9 mouse cellular contexts compared by ENCODE assay signal in the genomic region with DNA sequence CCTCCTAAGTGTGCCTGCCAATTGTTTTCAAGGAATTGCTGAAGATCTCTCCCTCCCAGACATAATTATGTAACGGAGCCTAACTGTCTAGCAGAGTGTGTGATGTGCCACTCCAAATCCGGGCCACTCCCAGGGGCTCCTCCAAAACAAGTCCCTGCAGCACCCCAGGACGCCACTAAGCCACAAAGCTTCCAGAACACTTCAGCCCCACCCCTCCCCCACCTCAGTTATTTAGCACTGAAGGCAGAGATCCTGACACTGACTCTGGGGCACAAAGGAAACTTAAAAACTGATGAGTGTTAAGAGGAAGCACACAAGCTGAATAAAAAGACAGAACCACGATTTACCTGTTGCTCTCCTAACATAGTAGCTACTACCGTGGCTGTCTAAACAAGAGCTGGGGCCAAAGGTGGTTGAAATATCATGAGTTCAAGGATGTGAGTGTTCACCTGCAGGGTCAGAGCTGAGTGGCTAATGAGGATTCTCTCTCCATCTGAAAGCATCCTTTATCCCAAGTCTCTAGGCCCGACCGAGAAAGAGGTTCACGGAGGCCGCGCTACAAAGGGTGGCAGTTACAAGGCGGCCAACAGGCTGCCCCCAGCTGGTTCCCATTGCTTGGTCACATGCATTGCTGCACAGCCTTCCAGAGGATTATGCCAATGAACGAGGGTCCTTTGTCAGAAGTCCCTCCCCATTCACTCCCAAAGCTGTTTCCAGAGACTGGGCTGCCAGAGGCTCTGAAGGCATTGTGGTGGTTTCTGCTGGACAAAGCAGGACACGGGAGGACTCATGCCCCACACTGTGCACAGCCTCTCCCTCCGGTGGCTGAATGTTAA. TPM values are rescaled to one million over a fixed set of nuclear protein-coding genes. Genes with fewer than 3 reads are reported as not detected.
DNase-seq lines count a peak whose midpoint lies in the region; ATAC-seq and TF ChIP-seq lines count a peak whose summit lies in the region.
"Had no signal": no experiment of that assay in that cellular context is flagged by ENCODE, and none has a peak within 500 bp of the region (broad histone marks: within the 10 kb centered on the region; RNA-seq: fewer than 3 reads in every experiment).

No protein-coding gene starts in this region.

- 24% methylated on average over 14 of the region's 14 CpGs for WGBS in kidney, embryonic 15.5 days
- 9% methylated on average over 14 of the region's 14 CpGs for WGBS in forebrain, postnatal 0 days
- WGBS in midbrain, embryonic 10.5 days = 2% methylated on average over 14 of the region's 14 CpGs

- H3K4me2 ChIP-seq in kidney, embryonic 15.5 days = peak overlapping the region; percentile 48; the same call in 1 of the 2 replicates
- peak overlapping the region; percentile 60 for H3K4me2 ChIP-seq in forebrain, postnatal 0 days (ENCODE audit: low read depth)

- 0 out of 2 replicates have a peak overlapping the region, but pooled peaks have one; percentile 19 for H3K27ac ChIP-seq in kidney, embryonic 15.5 days
- no peak overlapping the region for H3K27ac ChIP-seq in forebrain, postnatal 0 days (ENCODE audit: low read depth, low read length)
- H3K27ac ChIP-seq in midbrain, embryonic 10.5 days (replicated peaks) = peak overlapping the region; percentile 93
- H3K27ac ChIP-seq: stomach, embryonic 15.5 days had no signal

- no peak for DNase-seq in kidney, postnatal 14 days
- peak; percentile 24 for DNase-seq in NIH3T3 (ENCODE audit: low read depth)
- peak; percentile 66 for DNase-seq in forebrain, postnatal 0 days
- peak; percentile 89 for DNase-seq in midbrain, embryonic 10.5 days (ENCODE audit: low spot score)
- DNase-seq in testis, postnatal 10 days (ENCODE audit: low spot score) = no peak
- DNase-seq in kidney, adult 8-10 months = no peak

- H3K9ac ChIP-seq in kidney, embryonic 15.5 days = no peak overlapping the region
- H3K9ac ChIP-seq in forebrain, postnatal 0 days = peak overlapping the region; percentile 34; the same call in 1 of the 2 replicates
- H3K9ac ChIP-seq: stomach, embryonic 15.5 days had no signal

- H3K27me3 ChIP-seq in kidney, embryonic 15.5 days = no peaks in the 10 kb centered on the region
- H3K27me3 ChIP-seq in forebrain, postnatal 0 days (ENCODE audit: insufficient read depth, low read length) = no peaks in the 10 kb centered on the region
- no peaks in the 10 kb centered on the region for H3K27me3 ChIP-seq in midbrain, embryonic 10.5 days (ENCODE audit: low read depth, poor library complexity, severe bottlenecking)
- H3K27me3 ChIP-seq: stomach, embryonic 15.5 days had no signal

- H3K4me3 ChIP-seq in kidney, embryonic 15.5 days (replicated peaks) = no peak overlapping the region
- no peak overlapping the region for H3K4me3 ChIP-seq in forebrain, postnatal 0 days (ENCODE audit: low read depth, low read length)
- peak overlapping the region; percentile 48 for H3K4me3 ChIP-seq in midbrain, embryonic 10.5 days

- no peaks in the 10 kb centered on the region for H3K36me3 ChIP-seq in kidney, embryonic 15.5 days
- H3K36me3 ChIP-seq in forebrain, postnatal 0 days (ENCODE audit: insufficient read depth) = no peaks in the 10 kb centered on the region
- H3K36me3 ChIP-seq in midbrain, embryonic 10.5 days = no peaks in the 10 kb centered on the region
- H3K36me3 ChIP-seq: stomach, embryonic 15.5 days had no signal

- H3K9me3 ChIP-seq in kidney, embryonic 15.5 days (replicated peaks) = no peaks in the 10 kb centered on the region
- H3K9me3 ChIP-seq in forebrain, postnatal 0 days (ENCODE audit: low read length) = no peaks in the 10 kb centered on the region
- H3K9me3 ChIP-seq in midbrain, embryonic 10.5 days (replicated peaks) = no peaks in the 10 kb centered on the region
- H3K9me3 ChIP-seq: stomach, embryonic 15.5 days had no signal

- peaks cover 16% of the 10 kb centered on the region for H3K4me1 ChIP-seq in kidney, embryonic 15.5 days
- H3K4me1 ChIP-seq in forebrain, postnatal 0 days (ENCODE audit: insufficient read depth) = peaks cover 3% of the 10 kb centered on the region; the same call in 1 of the 2 replicates
- peaks cover 35% of the 10 kb centered on the region for H3K4me1 ChIP-seq in midbrain, embryonic 10.5 days
- H3K4me1 ChIP-seq: stomach, embryonic 15.5 days had no signal

- peak; percentile 42; the same call in 1 of the 2 replicates for ATAC-seq in kidney, embryonic 15.5 days (replicated peaks; ENCODE audit: low FRiP score)
- ATAC-seq in forebrain, postnatal 0 days = peak; percentile 91
- no peak for ATAC-seq in activated CD4-positive, CD25-positive, alpha-beta regulatory T cell, adult 4 months

- no peak for TF ChIP-seq CTCF in forebrain, postnatal 0 days (IDR thresholded peaks at IDR 0.05; ENCODE audit: low read depth)

RNA-seq across cellular contexts. Expression of gene Tgif1, which starts 19.0 kb away (rescaled TPM):
- 87.9 and 89.6 TPM in 2 replicates for polyA plus RNA-seq in kidney, embryonic 15.5 days (2015; fragmentation: Nextera tagmentation; extraction: Ambion mirVana)
- 3.0 and 3.5 TPM in 2 replicates for total RNA-seq in forebrain, postnatal 0 days (2014; rRNA removed)
- 4.4 and 5.2 TPM in 2 replicates for polyA plus RNA-seq in forebrain, postnatal 0 days (2015; fragmentation: Nextera tagmentation; extraction: Ambion mirVana)
- 72.9 and 73.6 TPM in 2 replicates for polyA plus RNA-seq in midbrain, embryonic 10.5 days (2016; fragmentation: Nextera tagmentation; extraction: Ambion mirVana)
- polyA plus RNA-seq in activated CD4-positive, CD25-positive, alpha-beta regulatory T cell, adult 4 months (2017; shearing (Covaris generic)) = 10 to 100 TPM; 38.4 to 58.2 TPM

Comparison
In these comparisons a context has a peak if more than half of its experiments do, and no peak if none do; other contexts are left out.
1. DNase-seq: peak in NIH3T3 (single experiment), forebrain, postnatal 0 days (single experiment) and midbrain, embryonic 10.5 days (single experiment); none in kidney, postnatal 14 days (single experiment), testis, postnatal 10 days (single experiment) and kidney, adult 8-10 months (0 of 2).